Mouse (Mus musculus) ES-E14 (cell line): ENCODE data around the gene Tph2. TPM values are rescaled to one million over a fixed set of nuclear protein-coding genes. Genes with fewer than 3 reads are reported as not detected.
A peak's percentile ranks its signal among the peaks of the same experiment; 100 is the strongest.

Experiments used
- DNase-seq: peaks from one replicate; pipeline ENCODE4 v3.0.0-alpha.2; 2013; ENCODE audit warnings: low read depth, low spot score
- H3K27ac ChIP-seq: 2 replicates; pipeline ENCODE4 v1.5.1; 2012; ENCODE audit warnings: low read depth, mild to moderate bottlenecking, low read length, moderate library complexity, mixed read lengths; ENCODE audit not compliant: poor library complexity, insufficient read depth, severe bottlenecking
- H3K36me3 ChIP-seq: 2 replicates; pipeline ENCODE4 v1.6.1; 2012; ENCODE audit warnings: mild to moderate bottlenecking, low read length, moderate library complexity, mixed read lengths; ENCODE audit not compliant: control insufficient read depth, poor library complexity, insufficient read depth, severe bottlenecking
- H3K4me1 ChIP-seq, 2 experiments: fragments of 150-350 bp in 1 of 2; sonication (generic) in 1 of 2; 2 replicates each; pipeline ENCODE4 v1.6.1; 2012; ENCODE audit warnings: low read length in 2 of 2, mild to moderate bottlenecking in 1 of 2, mixed read lengths in 1 of 2; ENCODE audit not compliant: control insufficient read depth in 2 of 2, insufficient read depth in 2 of 2, poor library complexity in 1 of 2
- H3K4me3 ChIP-seq, 2 experiments: fragments of 150-350 bp in 1 of 2; sonication (generic) in 1 of 2; 2 replicates each; pipeline ENCODE4 v1.5.1; 2012; ENCODE audit warnings: low read length in 2 of 2, low read depth in 1 of 2, mild to moderate bottlenecking in 1 of 2, mixed read lengths in 1 of 2; ENCODE audit not compliant: insufficient read depth in 1 of 2, poor library complexity in 1 of 2, severe bottlenecking in 1 of 2
- H3K9ac ChIP-seq: 2 replicates; pipeline ENCODE4 v1.6.1; 2012; ENCODE audit warnings: low read depth, mild to moderate bottlenecking, low read length, mixed read lengths; ENCODE audit not compliant: poor library complexity, insufficient read depth, severe bottlenecking
- H3K9me3 ChIP-seq: fragments of 150-350 bp; sonication (generic); 2 replicates; pipeline ENCODE4 v1.6.1; 2012; ENCODE audit warnings: low read depth, mild to moderate bottlenecking, low read length; ENCODE audit not compliant: control insufficient read depth, insufficient read depth
- CHD2 ChIP-seq: IDR thresholded peaks from 2 replicates; pipeline ENCODE4 v1.6.1; 2014; ENCODE audit warnings: mild to moderate bottlenecking, low read depth, low read length, inconsistent platforms
- HCFC1 ChIP-seq: IDR thresholded peaks from 2 replicates; pipeline ENCODE4 v1.6.1; 2012; ENCODE audit warnings: low read length, inconsistent platforms, borderline replicate concordance; ENCODE audit not compliant: insufficient read depth
- MAFK ChIP-seq: IDR thresholded peaks from 2 replicates; pipeline ENCODE4 v1.6.1; 2014; ENCODE audit warnings: mild to moderate bottlenecking, low read depth, low read length, inconsistent platforms; ENCODE audit not compliant: insufficient read depth
- ZC3H11A ChIP-seq: IDR thresholded peaks from 2 replicates; pipeline ENCODE4 v1.6.1; 2012; ENCODE audit warnings: low read depth, mild to moderate bottlenecking, inconsistent platforms, low read length, borderline replicate concordance
- ZNF384 ChIP-seq: IDR thresholded peaks from 2 replicates; pipeline ENCODE4 v1.6.1; 2012; ENCODE audit warnings: low read depth, low read length, inconsistent platforms
- in situ Hi-C, 2 experiments: fragments of 600-800 bp; cut with MboI; formaldehyde crosslinking; loops; one replicate each; pipeline ENCODE4 v1.15.1; 2025; ENCODE audit warnings: low sequenced_read_pairs in 2 of 2, inconsistent platforms in 1 of 2; ENCODE audit not compliant: unreplicated experiment in 2 of 2
- total RNA-seq: library from RNA; depleted of rRNA; stranded (reverse); fragments of 300-350 nt; gene quantifications from 2 replicates; pipeline ENCODE4 v1.2.3, GENCODE M21; 2012

Tph2 gene
- total RNA-seq, 1 experiment: 0.18 TPM

- H3K9ac ChIP-seq: no peak overlapping the region
- TF ChIP-seq ZNF384: no peak
- TF ChIP-seq ZC3H11A: 0 out of 2 replicates have a peak, but pooled peaks have one; percentile 4
- H3K4me3 ChIP-seq: no peak overlapping the region
- in situ Hi-C loops: no loop called here
- H3K27ac ChIP-seq: no peak overlapping the region
- no peaks in the 10 kb centered on the region for H3K4me1 ChIP-seq
- no peaks in the 10 kb centered on the region for H3K9me3 ChIP-seq
- peak; percentile 26 for DNase-seq
- H3K36me3 ChIP-seq: no peaks in the 10 kb centered on the region
Observed at GRCm38 (mm10) chr10:115147308-115147707, 37.5 kb downstream of the Tph2 start.

DNA sequence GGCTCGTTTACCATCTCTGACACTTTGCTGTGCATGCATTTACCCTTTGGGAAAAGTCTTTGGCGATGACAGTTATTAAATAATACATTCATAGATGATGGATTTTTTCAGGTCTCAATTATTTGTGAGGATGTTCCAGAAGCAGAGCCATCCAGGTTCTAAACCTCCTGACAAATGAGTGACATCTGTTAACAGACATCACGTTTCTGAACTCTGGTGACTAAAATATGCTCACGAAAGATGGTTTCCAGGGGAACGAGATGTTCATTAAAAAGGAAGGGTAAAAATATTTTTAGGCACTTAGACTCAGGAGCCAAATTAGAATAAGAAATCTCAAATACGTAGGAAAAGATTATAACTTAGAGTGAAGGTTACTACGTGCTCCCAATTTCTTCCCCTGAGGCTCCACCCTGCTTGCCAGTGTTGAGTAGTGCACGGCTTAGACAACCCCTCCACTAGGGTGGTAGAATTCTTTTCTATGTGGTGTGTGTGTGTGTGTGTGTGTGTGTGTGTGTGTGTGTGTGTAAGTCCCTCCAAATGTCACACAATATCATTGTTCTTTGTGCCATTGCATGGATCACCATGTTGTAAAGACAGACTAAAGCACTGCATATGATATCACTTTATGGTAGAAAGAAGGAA lies 38.4 kb downstream of the Tph2 start:
- no peaks in the 10 kb centered on the region for H3K9me3 ChIP-seq
- H3K36me3 ChIP-seq: no peaks in the 10 kb centered on the region
- TF ChIP-seq ZC3H11A (no peak), HCFC1 (no peak), ZNF384 (no peak), MAFK (no peak), CHD2 (no peak)
- in situ Hi-C loops: no loop called here
- no peak overlapping the region for H3K9ac ChIP-seq
- no peak for DNase-seq
- no peak overlapping the region for H3K4me3 ChIP-seq
- no peak overlapping the region for H3K27ac ChIP-seq
- H3K4me1 ChIP-seq: no peaks in the 10 kb centered on the region

DNA sequence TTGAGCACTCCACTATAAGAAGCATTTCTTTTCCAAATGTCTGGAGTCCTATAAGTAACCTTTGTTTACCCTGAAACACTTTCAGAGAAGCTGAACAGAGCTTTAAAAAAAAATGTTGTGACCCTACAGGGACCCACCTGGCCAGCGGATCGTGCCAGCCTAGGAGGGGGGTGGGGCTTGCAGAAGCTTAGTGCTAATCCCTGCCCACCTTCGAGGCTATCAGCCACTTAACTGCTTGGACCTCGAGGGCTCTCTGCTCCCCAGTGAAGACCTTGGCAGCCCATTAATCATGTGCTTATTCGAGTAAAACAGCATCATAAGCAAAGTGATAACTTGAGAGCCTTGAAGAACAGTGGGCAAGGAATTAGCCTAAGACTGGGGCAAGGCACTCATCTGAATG lies 40.3 kb downstream of the Tph2 start:
- Histone ChIP-seq H3K4me3 (no peak overlapping the region), H3K27ac (no peak overlapping the region), H3K9me3 (no peaks in the 10 kb centered on the region), H3K36me3 (no peaks in the 10 kb centered on the region), H3K4me1 (no peaks in the 10 kb centered on the region), H3K9ac (no peak overlapping the region)
- TF ChIP-seq MAFK (no peak), CHD2 (no peak), ZNF384 (no peak), HCFC1 (no peak), ZC3H11A (no peak)
- in situ Hi-C loops: no loop called here
- DNase-seq: no peak

- no peak overlapping the region for H3K9ac ChIP-seq
- in situ Hi-C loops: no loop called here
- no peak overlapping the region for H3K4me3 ChIP-seq
- H3K27ac ChIP-seq: no peak overlapping the region
- no peaks in the 10 kb centered on the region for H3K9me3 ChIP-seq
- H3K4me1 ChIP-seq: no peaks in the 10 kb centered on the region
- TF ChIP-seq ZNF384 (peak; percentile 35; the same call in 1 of the 2 replicates), CHD2 (no peak)
- no peaks in the 10 kb centered on the region for H3K36me3 ChIP-seq
- peak; percentile 48 for DNase-seq
Observed at GRCm38 (mm10) chr10:115143641-115144040, 41.2 kb downstream of the Tph2 start.

GRCm38 (mm10) chr10:115137016-115137415 lies 47.8 kb downstream of the Tph2 start:
- Histone ChIP-seq H3K4me1 (no peaks in the 10 kb centered on the region), H3K4me3 (no peak overlapping the region), H3K36me3 (no peaks in the 10 kb centered on the region), H3K9me3 (no peaks in the 10 kb centered on the region), H3K9ac (no peak overlapping the region), H3K27ac (no peak overlapping the region)
- TF ChIP-seq ZNF384 (no peak), HCFC1 (no peak), CHD2 (no peak), ZC3H11A (no peak)
- DNase-seq: no peak
- in situ Hi-C loops: no loop called here
